Mouse (Mus musculus): ENCODE measurements around the gene Tnni1.

Gene Tnni1

DNA sequence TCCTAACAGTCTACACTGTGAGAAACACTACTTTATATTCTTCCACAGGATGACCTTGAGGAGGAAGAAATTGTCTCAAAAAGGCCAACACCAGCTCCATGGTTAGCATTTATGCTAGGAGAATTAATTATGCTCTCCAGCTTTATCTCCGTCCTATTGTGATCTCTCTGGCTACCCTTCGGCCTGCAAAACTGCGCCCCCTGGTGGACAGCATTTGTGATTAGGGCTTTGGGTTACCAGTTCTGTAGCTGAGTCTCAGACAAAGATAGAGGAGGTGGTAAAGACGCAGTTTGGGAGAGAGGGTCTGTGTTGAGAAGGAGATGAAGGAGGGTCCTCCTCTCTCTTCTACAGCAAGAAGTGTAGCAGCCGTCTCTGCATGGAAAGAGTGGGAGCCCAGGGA lies 10.6 kb downstream of the Tnni1 start:
- Histone ChIP-seq H3K27me3 (ENCODE audit: insufficient read depth, low read length) (peaks cover 14% of the 10 kb centered on the region), H3K4me3 (replicated peaks; ENCODE audit: low read length) (no peak overlapping the region), H3K36me3 (ENCODE audit: insufficient read depth, low read length) (no peaks in the 10 kb centered on the region), H3K4me1 (replicated peaks; ENCODE audit: low read depth, low read length) (peaks cover 59% of the 10 kb centered on the region), H3K9me3 (ENCODE audit: low read length) (no peaks in the 10 kb centered on the region)
- TF ChIP-seq NANOG (IDR thresholded peaks at IDR 0.05; ENCODE audit: borderline replicate concordance, low read length) (no peak), CTCF (conservative IDR thresholded peaks at IDR 0.05; ENCODE audit: low read length) (peak; percentile 89), POU5F1 (IDR thresholded peaks at IDR 0.05; ENCODE audit: borderline replicate concordance, low read length) (no peak)

DNA sequence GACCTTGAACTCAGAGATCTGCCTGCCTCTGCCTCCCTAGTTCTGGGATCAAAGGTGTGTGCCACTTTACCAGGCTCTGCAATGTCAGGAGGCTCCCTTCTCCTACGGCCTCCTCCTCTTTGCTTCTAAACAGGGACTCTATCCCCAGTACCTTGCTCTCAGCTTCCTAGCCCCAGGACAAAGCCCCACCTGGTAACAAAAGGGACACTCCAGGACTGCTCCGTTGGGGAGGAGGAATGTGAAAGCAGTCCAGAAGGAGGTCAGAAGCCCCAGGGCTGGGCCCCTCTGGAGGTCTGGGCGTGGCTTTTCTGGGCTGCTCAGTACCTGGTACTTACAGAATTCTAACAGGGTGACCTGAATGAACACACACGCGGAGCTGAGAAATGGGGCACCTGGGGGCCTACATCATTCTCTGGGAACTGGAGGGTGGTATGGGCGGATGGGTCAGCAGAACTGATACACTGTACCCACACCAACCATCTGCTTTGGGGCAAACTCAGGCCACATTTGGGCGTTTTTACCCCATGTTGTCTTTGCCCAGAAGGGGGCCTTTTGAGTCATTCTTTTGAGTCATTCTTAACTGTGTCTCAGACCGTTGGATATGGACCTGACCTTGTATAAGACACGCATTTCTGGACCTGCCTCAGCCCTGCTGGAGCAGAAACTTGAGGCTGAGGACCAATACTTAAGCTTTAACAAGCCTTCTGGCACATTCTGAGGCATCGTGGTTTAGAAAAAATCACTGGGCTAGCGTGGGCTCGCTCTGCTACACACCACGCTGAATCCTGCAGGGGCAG lies 13.1 kb downstream of the Tnni1 start:
- Histone ChIP-seq H3K9me3 (ENCODE audit: low read length) (no peaks in the 10 kb centered on the region), H3K27me3 (ENCODE audit: insufficient read depth, low read length) (peaks cover 27% of the 10 kb centered on the region), H3K4me1 (replicated peaks; ENCODE audit: low read depth, low read length) (peaks cover 72% of the 10 kb centered on the region), H3K36me3 (ENCODE audit: insufficient read depth, low read length) (no peaks in the 10 kb centered on the region), H3K4me3 (replicated peaks; ENCODE audit: low read length) (0 out of 2 replicates have a peak overlapping the region, but pooled peaks have one; percentile 10)
- TF ChIP-seq POU5F1 (IDR thresholded peaks at IDR 0.05; ENCODE audit: borderline replicate concordance, low read length) (no peak), NANOG (IDR thresholded peaks at IDR 0.05; ENCODE audit: borderline replicate concordance, low read length) (0 out of 2 replicates have a peak, but pooled peaks have one; percentile 9)

DNA sequence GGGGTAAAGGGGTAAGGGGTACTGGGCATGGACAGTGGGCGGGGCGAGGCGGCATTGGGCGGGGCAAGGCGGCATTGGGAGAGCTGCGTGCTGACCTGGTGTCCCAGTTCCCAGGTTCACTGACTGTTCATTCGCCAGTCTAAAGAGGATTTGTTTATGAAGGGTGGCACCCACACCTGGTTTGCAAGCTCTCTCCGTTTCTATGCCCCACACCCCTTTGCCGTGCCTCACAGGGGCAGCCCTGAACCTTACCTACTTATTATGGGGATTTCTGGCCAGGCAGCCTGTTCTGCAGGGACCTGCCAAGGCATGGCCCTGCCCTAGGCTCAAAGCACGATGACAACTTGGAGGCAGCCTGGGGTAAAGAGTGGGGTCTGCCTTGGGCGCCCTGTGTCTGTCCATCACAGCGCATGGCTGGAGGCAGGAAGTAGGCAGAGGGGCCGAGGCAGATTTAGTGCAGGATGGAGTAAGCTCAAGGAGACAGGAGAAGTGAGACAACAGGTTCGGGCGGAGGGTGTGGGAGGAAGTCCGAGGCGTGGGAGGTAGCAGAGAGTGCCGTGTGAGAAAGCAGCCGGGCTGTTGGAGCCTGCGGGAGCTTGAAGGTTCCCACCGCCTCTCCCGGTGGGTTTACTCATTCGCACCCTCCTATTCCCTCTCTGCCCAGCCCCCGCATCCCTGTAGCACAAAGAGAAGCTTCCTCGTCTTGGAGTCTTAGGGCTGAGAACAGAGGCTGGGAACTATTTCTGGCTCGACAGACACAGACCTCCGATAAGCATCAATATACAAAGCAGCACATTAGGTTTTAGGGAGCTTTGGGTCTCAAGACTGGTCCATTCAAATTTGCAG lies 14.4 kb downstream of the Tnni1 start:
- peaks cover 27% of the 10 kb centered on the region for H3K27me3 ChIP-seq (ENCODE audit: insufficient read depth, low read length)
- TF ChIP-seq NANOG (IDR thresholded peaks at IDR 0.05; ENCODE audit: borderline replicate concordance, low read length) (no peak), CTCF (conservative IDR thresholded peaks at IDR 0.05; ENCODE audit: low read length) (no peak), POU5F1 (IDR thresholded peaks at IDR 0.05; ENCODE audit: borderline replicate concordance, low read length) (no peak)
- H3K9me3 ChIP-seq (ENCODE audit: low read length), result peaks cover 4% of the 10 kb centered on the region
- H3K36me3 ChIP-seq (ENCODE audit: insufficient read depth, low read length), result no peaks in the 10 kb centered on the region
- H3K4me3 ChIP-seq (replicated peaks; ENCODE audit: low read length), result peak overlapping the region; percentile 69
- peaks cover 65% of the 10 kb centered on the region for H3K4me1 ChIP-seq (replicated peaks; ENCODE audit: low read depth, low read length)

DNA sequence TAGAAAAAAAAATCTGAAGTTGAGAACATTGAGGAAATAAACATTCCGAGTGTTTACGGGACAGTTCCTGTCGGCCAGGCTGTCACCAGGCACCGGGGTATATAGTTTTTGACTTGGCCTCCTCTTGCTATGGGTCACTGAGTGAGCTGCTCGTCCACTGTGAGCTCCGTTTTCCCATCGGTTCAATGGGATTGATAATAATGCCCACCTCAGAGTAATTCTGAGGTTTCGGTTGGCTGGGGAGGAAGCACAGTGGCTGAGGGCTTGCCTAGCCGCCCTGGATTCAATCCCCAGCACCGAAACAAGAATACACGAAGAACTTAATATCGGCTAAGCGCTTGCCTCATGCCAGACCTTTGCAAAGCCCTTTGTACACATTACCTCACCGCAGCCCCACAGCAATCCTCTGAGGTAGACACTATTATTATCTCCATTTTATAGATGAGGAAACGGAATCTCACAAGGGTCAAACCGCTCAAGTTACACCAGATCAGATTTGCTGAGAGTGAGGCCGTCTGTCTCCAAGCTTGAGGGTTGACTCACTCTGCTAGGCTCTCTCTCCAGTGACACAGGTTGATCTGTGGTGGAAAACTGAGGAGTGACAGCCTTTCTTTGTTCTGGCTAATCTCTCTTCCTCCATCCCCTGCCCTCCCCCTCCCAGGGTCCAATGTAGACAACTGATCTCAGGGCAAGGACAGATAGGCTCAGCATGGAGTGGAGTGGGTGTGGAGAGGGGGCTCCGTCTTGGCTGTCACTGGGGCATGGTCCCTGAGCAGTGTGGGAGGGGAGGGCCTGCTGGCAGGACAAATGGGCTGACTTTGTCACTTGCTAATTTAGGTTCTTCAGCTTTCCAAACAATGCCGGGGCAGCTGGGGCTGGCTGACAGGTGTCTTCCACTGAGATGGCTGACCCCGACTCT lies 15.2 kb downstream of the Tnni1 start:
- H3K4me1 ChIP-seq (replicated peaks; ENCODE audit: low read depth, low read length), result peaks cover 63% of the 10 kb centered on the region
- TF ChIP-seq NANOG (IDR thresholded peaks at IDR 0.05; ENCODE audit: borderline replicate concordance, low read length), result no peak
- TF ChIP-seq POU5F1 (IDR thresholded peaks at IDR 0.05; ENCODE audit: borderline replicate concordance, low read length), result no peak
- TF ChIP-seq CTCF (conservative IDR thresholded peaks at IDR 0.05; ENCODE audit: low read length), result no peak
- peaks cover 12% of the 10 kb centered on the region for H3K9me3 ChIP-seq (ENCODE audit: low read length)
- H3K36me3 ChIP-seq (ENCODE audit: insufficient read depth, low read length), result no peaks in the 10 kb centered on the region
- peaks cover 27% of the 10 kb centered on the region for H3K27me3 ChIP-seq (ENCODE audit: insufficient read depth, low read length)
- peak overlapping the region; percentile 69 for H3K4me3 ChIP-seq (replicated peaks; ENCODE audit: low read length)

DNA sequence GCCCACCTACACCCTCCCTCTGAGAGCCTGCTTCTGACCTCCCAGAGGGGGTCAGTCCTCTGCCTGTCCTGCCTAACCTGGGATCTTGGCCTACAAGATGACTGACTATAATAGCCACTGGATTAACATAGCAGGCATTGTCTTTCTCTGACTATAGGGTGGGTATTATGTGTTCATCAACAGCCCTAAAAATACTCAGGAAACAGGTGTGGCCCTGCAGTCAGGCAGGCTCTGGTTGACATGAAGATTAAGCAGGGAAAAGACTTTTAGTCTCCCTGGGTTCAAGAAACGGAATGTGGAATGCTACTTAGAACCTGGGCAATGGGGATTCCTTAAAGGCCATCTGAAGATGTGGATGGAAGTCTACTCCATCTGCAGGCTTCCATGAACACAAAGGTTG lies 19.3 kb downstream of the Tnni1 start:
- no peak for TF ChIP-seq POU5F1 (IDR thresholded peaks at IDR 0.05; ENCODE audit: borderline replicate concordance, low read length)
- TF ChIP-seq NANOG (IDR thresholded peaks at IDR 0.05; ENCODE audit: borderline replicate concordance, low read length), result no peak
- TF ChIP-seq CTCF (conservative IDR thresholded peaks at IDR 0.05; ENCODE audit: low read length), result no peak

DNA sequence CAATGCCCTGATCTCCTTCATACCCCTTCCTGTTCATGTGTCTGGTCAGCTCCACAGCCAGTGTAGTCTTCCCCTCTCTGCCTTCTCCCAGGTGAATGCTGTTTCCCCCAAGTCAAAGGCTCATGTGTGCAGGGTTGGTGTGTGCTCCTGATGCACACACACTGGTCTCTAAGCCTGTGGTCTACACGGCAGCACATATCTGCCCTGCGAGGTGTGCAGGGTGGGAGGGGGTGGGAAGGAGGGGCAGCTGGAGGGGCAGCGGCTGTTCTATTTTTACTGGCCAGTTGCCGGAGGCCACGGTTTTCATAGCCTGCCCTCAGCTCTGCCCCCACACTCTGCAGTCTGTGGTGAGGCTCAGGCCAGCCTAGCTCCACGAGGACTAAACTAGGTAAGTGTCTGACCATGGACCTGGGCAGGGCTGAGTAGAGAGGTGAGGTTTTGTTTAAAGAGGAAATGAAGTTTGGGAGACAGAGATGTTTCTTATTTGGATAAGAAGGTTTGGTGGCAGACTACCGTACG lies 19.9 kb downstream of the Tnni1 start:
- H3K4me1 ChIP-seq (replicated peaks; ENCODE audit: low read depth, low read length), result peaks cover 19% of the 10 kb centered on the region
- no peaks in the 10 kb centered on the region for H3K36me3 ChIP-seq (ENCODE audit: insufficient read depth, low read length)
- peaks cover 35% of the 10 kb centered on the region for H3K27me3 ChIP-seq (ENCODE audit: insufficient read depth, low read length)
- no peak for TF ChIP-seq POU5F1 (IDR thresholded peaks at IDR 0.05; ENCODE audit: borderline replicate concordance, low read length)
- TF ChIP-seq NANOG (IDR thresholded peaks at IDR 0.05; ENCODE audit: borderline replicate concordance, low read length), result no peak
- no peak for TF ChIP-seq CTCF (conservative IDR thresholded peaks at IDR 0.05; ENCODE audit: low read length)
- H3K9me3 ChIP-seq (ENCODE audit: low read length), result peaks cover 12% of the 10 kb centered on the region
- H3K4me3 ChIP-seq (replicated peaks; ENCODE audit: low read length), result no peak overlapping the region

More for the DNA sequence above, 19.3 kb downstream of the Tnni1 start:
- H3K27me3 ChIP-seq (ENCODE audit: insufficient read depth, low read length), result peaks cover 37% of the 10 kb centered on the region
- no peak overlapping the region for H3K4me3 ChIP-seq (replicated peaks; ENCODE audit: low read length)
- peaks cover 25% of the 10 kb centered on the region for H3K4me1 ChIP-seq (replicated peaks; ENCODE audit: low read depth, low read length)
- H3K9me3 ChIP-seq (ENCODE audit: low read length), result peaks cover 12% of the 10 kb centered on the region
- no peaks in the 10 kb centered on the region for H3K36me3 ChIP-seq (ENCODE audit: insufficient read depth, low read length)

DNA sequence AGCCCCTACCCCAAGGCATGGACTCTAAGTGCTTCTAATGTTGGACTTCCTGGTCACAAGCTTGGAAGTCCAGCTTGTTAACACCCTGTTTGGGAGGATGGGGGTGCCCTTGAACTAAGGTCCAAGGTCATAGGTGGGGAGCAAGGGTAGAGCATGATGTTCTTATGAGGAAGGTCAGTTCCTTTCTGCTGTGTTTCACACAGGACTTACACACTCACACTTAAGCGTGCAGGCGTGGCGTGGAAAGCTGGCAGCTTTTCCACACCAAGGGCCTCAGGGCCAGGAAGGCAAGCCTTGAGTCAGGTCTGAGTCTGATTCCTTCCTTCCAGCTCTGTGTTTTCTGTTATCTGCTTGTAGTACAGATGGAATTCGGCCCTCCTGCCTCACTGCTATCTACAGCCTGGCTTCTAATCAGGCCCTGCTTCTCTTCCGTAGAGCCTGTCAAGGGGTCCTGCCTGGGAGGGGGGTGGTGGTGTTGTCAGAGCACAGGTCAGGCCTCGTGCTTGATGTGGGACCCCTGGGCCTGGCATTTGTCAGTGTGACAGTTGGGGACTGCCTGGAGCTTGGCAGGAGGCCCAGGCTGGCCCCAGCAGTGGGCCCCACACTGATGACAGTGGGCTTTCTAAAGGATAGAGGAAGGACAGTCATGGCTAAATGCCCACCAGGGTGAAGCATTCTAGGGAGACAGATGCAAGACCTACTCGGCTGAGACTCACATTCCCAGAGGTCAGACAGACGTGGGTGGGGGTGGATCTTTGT lies 21.1 kb downstream of the Tnni1 start:
- H3K36me3 ChIP-seq (ENCODE audit: insufficient read depth, low read length), result no peaks in the 10 kb centered on the region
- TF ChIP-seq POU5F1 (IDR thresholded peaks at IDR 0.05; ENCODE audit: borderline replicate concordance, low read length) (no peak), CTCF (conservative IDR thresholded peaks at IDR 0.05; ENCODE audit: low read length) (no peak), NANOG (IDR thresholded peaks at IDR 0.05; ENCODE audit: borderline replicate concordance, low read length) (no peak)
- peaks cover 36% of the 10 kb centered on the region for H3K27me3 ChIP-seq (ENCODE audit: insufficient read depth, low read length)
- H3K9me3 ChIP-seq (ENCODE audit: low read length), result peaks cover 12% of the 10 kb centered on the region
- H3K4me1 ChIP-seq (replicated peaks; ENCODE audit: low read depth, low read length), result peaks cover 12% of the 10 kb centered on the region
- no peak overlapping the region for H3K4me3 ChIP-seq (replicated peaks; ENCODE audit: low read length)
